ENCODE assay signal across 13 mouse cellular contexts in genomic region chr9:111473686-111474457, GRCm38 (mm10). TPM values are rescaled to one million over a fixed set of nuclear protein-coding genes. Genes with fewer than 3 reads are reported as not detected.
DNase-seq lines count a peak whose midpoint lies in the region; ATAC-seq lines count a peak whose summit lies in the region.
"Had no signal": no experiment of that assay in that cellular context is flagged by ENCODE, and none has a peak within 500 bp of the region (broad histone marks: within the 10 kb centered on the region; RNA-seq: fewer than 3 reads in every experiment).

No protein-coding gene starts in this region.

- no peak overlapping the region for H3K4me2 ChIP-seq in hindbrain, embryonic 11.5 days (replicated peaks; ENCODE audit: low read depth, low read length)
- H3K4me2 ChIP-seq in hindbrain, embryonic 16.5 days (ENCODE audit: low read length), result no peak overlapping the region
- no peak overlapping the region for H3K4me2 ChIP-seq in neural tube, embryonic 11.5 days (ENCODE audit: low read depth)
- H3K4me2 ChIP-seq: intestine, embryonic 15.5 days; limb, embryonic 15.5 days had no signal

- no peaks in the 10 kb centered on the region for H3K36me3 ChIP-seq in hindbrain, embryonic 11.5 days (ENCODE audit: control insufficient read depth, insufficient read depth, low read length)
- H3K36me3 ChIP-seq in hindbrain, embryonic 16.5 days (ENCODE audit: control insufficient read depth, insufficient read depth, low read length), result no peaks in the 10 kb centered on the region
- no peaks in the 10 kb centered on the region for H3K36me3 ChIP-seq in neural tube, embryonic 11.5 days (ENCODE audit: control insufficient read depth, insufficient read depth, low read length)
- H3K36me3 ChIP-seq: intestine, embryonic 15.5 days; limb, embryonic 15.5 days had no signal

- 0 out of 2 replicates have a peak, but pooled peaks have one; percentile 36 for ATAC-seq in hindbrain, embryonic 11.5 days (ENCODE audit: low FRiP score)
- ATAC-seq in hindbrain, embryonic 16.5 days, result no peak
- ATAC-seq in neural tube, embryonic 11.5 days (ENCODE audit: insufficient read depth, low FRiP score, low TSS enrichment), result peak; percentile 71; the same call in 1 of the 2 replicates
- ATAC-seq: intestine, embryonic 15.5 days had no signal

- 69% methylated on average over 21 of the region's 21 CpGs for WGBS in hindbrain, embryonic 11.5 days
- WGBS in hindbrain, embryonic 16.5 days, result 42% methylated on average over 21 of the region's 21 CpGs
- WGBS in neural tube, embryonic 11.5 days, result 65% methylated on average over 21 of the region's 21 CpGs

- H3K27me3 ChIP-seq in hindbrain, embryonic 11.5 days (ENCODE audit: control insufficient read depth, insufficient read depth, low read length), result no peaks in the 10 kb centered on the region
- H3K27me3 ChIP-seq in hindbrain, embryonic 16.5 days (replicated peaks; ENCODE audit: control insufficient read depth, insufficient read depth, low read length), result no peaks in the 10 kb centered on the region
- no peaks in the 10 kb centered on the region for H3K27me3 ChIP-seq in neural tube, embryonic 11.5 days (ENCODE audit: control insufficient read depth, insufficient read depth, low read length)
- H3K27me3 ChIP-seq: intestine, embryonic 15.5 days; limb, embryonic 15.5 days had no signal

- H3K4me3 ChIP-seq in hindbrain, embryonic 11.5 days (ENCODE audit: low read depth, low read length), result no peak overlapping the region
- no peak overlapping the region for H3K4me3 ChIP-seq in hindbrain, embryonic 16.5 days (ENCODE audit: low read length)
- no peak overlapping the region for H3K4me3 ChIP-seq in neural tube, embryonic 11.5 days (ENCODE audit: low read depth, low read length)
- H3K4me3 ChIP-seq: intestine, embryonic 15.5 days; limb, embryonic 15.5 days had no signal

- H3K4me1 ChIP-seq in hindbrain, embryonic 11.5 days (replicated peaks; ENCODE audit: control insufficient read depth, insufficient read depth, low read length), result no peaks in the 10 kb centered on the region
- peaks cover 18% of the 10 kb centered on the region for H3K4me1 ChIP-seq in hindbrain, embryonic 16.5 days (ENCODE audit: control insufficient read depth, insufficient read depth, low read depth, low read length)
- H3K4me1 ChIP-seq in neural tube, embryonic 11.5 days (ENCODE audit: control insufficient read depth, insufficient read depth, low read length), result peaks cover 6% of the 10 kb centered on the region; the same call in 1 of the 2 replicates
- H3K4me1 ChIP-seq: intestine, embryonic 15.5 days had no signal

- H3K27ac ChIP-seq in hindbrain, embryonic 11.5 days (ENCODE audit: low read depth, low read length), result no peak overlapping the region
- no peak overlapping the region for H3K27ac ChIP-seq in hindbrain, embryonic 16.5 days (ENCODE audit: low read depth, low read length)
- H3K27ac ChIP-seq in neural tube, embryonic 11.5 days (ENCODE audit: low read depth, low read length), result no peak overlapping the region
- H3K27ac ChIP-seq: intestine, embryonic 15.5 days; limb, embryonic 15.5 days; stomach, postnatal 0 days had no signal

- no peak for DNase-seq in hindbrain, embryonic 11.5 days (ENCODE audit: low spot score)
- DNase-seq in neural tube, embryonic 11.5 days (ENCODE audit: low spot score), result no peak
- DNase-seq in neural tube, embryonic 10.5 days (ENCODE audit: extremely low spot score, low spot score), result no peak
- DNase-seq in kidney, postnatal 10 days, result peak; percentile 68
- DNase-seq in thymus, postnatal 0 days (ENCODE audit: low spot score), result no peak
- no peak for DNase-seq in adipocyte (ENCODE audit: low spot score)
- DNase-seq in cerebellum, postnatal 10 days, result no peak
- DNase-seq: cerebellum, adult 18-20 months; spleen, adult 18-20 months had no signal

- no peaks in the 10 kb centered on the region for H3K9me3 ChIP-seq in hindbrain, embryonic 11.5 days (ENCODE audit: control insufficient read depth, low read length)
- H3K9me3 ChIP-seq in hindbrain, embryonic 16.5 days (ENCODE audit: control insufficient read depth, low read length), result no peaks in the 10 kb centered on the region
- H3K9me3 ChIP-seq in neural tube, embryonic 11.5 days (ENCODE audit: control insufficient read depth, low read length), result no peaks in the 10 kb centered on the region
- H3K9me3 ChIP-seq: intestine, embryonic 15.5 days; limb, embryonic 15.5 days had no signal

- no peak overlapping the region for H3K9ac ChIP-seq in hindbrain, embryonic 11.5 days (ENCODE audit: low read depth, low read length)
- no peak overlapping the region for H3K9ac ChIP-seq in hindbrain, embryonic 16.5 days (ENCODE audit: low read depth, low read length)
- H3K9ac ChIP-seq in neural tube, embryonic 11.5 days (ENCODE audit: low read length), result no peak overlapping the region; the same call in 1 of the 2 replicates
- H3K9ac ChIP-seq: intestine, embryonic 15.5 days; limb, embryonic 15.5 days had no signal

RNA-seq across cellular contexts. Expression of gene Dclk3, which starts 35.0 kb away (rescaled TPM):
- polyA plus RNA-seq in hindbrain, embryonic 11.5 days (2014; fragmentation: Nextera tagmentation; extraction: Ambion mirVana), result 0.32 and 1.1 TPM in 2 replicates
- polyA plus RNA-seq in hindbrain, embryonic 16.5 days (2015; fragmentation: Nextera tagmentation; extraction: Ambion mirVana), result 6.8 and 8.0 TPM in 2 replicates
- polyA plus RNA-seq in neural tube, embryonic 11.5 days (2014; fragmentation: Nextera tagmentation; extraction: Ambion mirVana), result 2.6 and 3.0 TPM in 2 replicates
- 0.12 and 0.17 TPM in 2 replicates for polyA plus RNA-seq in thymus, postnatal 0 days (2015; fragmentation: Nextera tagmentation; extraction: Ambion mirVana)
